Mouse (Mus musculus): ENCODE measurements at regions not wholly inside any gene's neighbourhood (a gene's known extent, or its start where the extent isn't known, plus 50 kb on each side); places are given as distances from the start of the nearest gene placed in this dataset.
"Not testable (repeated sequence)": the region's sequence is repeated elsewhere in the genome, so short reads cannot be mapped to it uniquely, and the experiment has no call there.

DNA sequence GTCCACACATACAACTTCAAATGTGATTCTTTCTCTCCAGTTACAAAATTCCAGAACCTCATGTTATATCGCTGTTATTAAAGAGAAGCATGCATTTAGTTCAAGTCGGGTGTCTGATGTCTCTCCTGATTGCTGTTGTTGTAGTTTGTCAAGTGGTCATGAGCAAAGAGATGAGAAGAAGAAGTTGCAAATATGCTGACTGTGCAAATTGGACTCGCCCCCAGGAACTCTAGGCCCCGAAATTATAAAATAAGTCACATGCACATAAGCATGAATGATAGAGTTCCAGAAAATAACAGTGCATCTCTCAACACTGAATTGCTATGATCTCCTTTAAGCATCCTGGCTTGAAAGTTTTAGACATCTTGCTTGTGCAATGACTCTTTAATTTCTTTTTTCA, 53.3 kb downstream of the Kif2b start:
- DNase-seq = no peak

DNA sequence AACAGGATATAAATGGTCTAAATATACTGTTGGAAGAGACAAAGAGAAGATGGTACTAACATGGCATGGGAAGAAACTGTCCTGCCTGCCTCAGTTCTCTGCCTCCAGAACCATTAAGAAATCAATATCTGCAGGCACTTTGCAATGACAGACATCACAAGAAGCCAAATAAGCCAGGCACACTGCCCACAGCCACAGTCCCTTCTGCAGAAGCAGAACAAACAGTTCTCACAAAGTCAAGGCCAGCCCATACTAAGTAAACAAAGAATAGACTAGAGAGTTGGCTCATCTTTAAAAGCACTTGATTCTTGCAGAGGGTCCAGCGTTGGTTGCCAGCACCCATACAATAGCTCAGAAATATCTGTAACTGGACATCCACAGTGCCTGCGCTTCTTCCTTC, 98.1 kb downstream of the Kif2b start:
- DNase-seq = no peak

DNA sequence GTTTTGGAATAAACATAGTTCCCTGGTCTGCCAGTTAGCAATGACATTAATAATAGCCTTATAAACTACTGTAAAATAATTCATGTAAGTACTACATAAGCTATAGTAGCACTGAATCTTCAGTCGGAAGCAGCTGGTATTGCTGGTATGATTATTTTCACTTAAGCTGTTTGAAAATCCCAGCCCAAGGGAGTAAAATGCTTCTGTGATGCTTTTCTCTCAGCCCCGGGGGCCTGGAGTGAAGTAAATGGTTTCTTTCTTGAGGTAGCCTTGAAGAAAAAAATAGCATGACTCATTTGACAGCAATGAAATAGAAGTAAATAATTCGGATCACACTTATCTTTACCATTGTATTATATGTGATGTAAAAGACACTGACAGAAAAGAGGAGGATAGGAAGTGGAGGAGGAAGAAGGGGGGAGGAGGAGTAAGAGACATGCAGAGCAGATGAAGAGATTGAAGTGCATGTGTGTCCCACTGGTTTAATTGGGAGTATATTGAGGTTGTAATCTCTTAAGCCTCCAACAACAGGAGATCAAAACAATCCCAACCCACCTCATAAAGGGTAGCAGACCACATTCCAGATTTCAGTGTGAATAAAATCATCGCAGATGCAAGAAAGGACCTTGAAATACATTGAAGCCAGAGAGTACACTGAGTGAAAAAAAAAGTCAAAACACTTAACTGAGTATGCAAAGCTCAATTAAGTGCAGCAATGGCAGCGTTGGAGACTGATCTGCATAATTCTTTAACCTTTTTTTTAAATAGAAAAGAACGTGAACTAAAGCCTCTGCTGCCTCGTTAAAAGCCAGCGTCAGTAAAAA, 113.6 kb downstream of the Kif2b start:
- DNase-seq = no peak

DNA sequence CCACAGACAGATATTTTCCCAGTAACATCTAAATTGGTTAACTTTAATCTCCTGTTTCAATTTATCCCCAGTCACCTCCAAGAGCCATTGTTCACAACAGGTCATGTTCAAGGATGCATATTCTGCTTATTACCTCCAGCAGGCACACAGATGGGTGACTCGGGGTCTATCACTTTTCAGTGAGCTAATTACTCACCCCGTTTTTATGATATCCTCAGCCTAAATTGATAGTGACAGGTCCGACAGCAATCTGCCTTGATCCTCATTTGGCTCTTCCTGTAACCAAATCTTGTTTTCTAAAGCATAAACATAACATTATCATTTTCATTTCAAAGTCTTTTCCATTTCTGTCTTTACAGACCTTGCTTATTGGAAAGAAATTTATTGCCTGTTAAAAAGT, 115.4 kb downstream of the Kif2b start:
- no peak for DNase-seq

DNA sequence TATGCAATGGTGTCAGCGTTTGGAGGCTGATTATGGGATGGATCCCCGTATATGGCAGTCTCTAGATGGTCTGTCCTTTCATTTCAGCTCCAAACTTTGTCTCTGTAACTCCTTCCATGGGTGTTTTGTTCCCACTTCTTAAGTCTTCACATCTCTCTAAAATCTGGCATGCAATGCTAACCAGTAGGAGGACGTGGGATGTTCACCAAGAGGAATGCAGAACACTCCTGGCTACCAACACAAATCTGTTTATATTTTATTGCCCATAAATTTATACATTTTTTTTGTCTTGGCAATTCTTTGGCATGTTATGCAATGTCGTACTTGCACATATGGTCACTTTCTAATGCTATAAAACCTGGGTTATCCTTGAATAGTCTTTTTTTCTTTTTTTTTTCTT, 135.0 kb downstream of the Kif2b start:
- no peak for DNase-seq

DNA sequence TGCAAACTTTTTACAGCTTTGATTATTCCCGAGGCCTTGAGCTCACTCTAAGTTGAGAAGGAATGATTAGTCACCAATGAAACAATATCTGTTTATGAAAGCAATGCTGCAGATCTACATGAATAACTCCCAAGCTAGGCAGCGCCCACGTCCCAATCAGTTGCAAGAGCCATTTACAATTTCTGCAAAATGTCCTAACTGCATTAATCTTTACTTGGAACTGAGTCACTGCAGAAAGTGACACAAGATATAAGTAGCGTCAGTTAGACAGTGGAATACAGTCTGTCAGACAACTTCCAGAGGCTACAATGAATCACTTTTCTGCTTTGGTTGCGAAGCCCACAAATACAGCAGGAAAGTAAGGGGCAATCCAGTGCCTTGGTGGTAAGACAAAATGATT, 145.2 kb downstream of the Kif2b start:
- no peak for DNase-seq

DNA sequence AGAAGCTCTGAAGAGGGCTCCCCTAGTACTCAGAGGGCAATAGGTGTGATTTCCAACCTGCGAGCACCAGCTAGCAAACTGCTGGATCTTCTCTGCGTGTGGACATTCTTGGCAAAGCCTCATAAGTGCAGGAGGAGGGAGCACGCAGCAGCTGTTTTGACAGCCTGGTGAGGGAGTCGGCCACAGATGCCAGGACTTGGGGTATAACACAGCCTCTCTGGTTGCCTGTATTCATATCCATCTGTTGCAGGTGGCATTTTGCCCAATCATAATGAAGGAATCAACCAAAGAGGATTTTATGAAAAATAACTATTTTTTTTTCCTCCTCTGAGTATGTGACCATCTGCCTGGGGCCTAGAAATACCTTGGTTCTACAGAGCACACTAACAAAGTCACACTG, 150.6 kb downstream of the Kif2b start:
- DNase-seq = no peak

DNA sequence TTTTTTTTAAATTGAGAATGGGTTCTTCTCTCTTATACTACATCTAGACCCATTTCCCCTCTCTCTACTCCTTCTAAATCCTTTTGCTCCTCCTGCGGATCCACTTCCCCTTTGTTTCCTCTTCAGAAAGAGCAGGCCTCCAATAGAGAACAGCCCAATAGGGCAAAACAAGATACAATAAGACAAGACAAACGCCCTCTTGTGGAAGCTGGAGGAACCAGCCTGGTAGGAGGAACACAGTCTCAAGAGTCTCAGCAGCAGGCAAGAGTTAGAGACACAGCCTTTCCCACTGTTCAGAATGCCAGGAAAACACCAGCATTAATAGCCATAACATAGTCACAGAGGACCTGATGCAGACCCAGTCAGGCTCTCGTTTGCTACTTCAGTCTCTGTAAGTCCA, 190.2 kb downstream of the Kif2b start:
- no peak for DNase-seq

DNA sequence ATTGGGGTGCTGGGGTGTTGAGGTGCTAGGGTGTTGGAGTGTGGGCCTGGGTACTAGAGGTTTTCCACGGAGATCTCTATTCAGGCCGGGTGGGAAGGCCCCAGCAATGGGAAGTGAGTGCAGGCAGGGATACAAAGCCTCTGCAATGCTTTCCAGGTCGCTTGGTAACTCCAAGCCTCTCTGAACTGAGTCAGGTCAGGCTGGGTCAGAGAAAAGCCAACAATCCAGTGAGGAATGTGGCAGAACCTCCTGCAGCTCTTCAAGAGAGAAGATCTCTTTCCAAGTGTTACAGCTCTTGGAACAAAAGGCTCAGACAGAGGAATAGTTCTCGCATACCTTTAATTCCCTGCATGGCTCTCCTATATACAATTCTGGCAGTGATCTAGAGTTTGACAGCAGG, 220.3 kb downstream of the Kif2b start:
- DNase-seq = no peak

DNA sequence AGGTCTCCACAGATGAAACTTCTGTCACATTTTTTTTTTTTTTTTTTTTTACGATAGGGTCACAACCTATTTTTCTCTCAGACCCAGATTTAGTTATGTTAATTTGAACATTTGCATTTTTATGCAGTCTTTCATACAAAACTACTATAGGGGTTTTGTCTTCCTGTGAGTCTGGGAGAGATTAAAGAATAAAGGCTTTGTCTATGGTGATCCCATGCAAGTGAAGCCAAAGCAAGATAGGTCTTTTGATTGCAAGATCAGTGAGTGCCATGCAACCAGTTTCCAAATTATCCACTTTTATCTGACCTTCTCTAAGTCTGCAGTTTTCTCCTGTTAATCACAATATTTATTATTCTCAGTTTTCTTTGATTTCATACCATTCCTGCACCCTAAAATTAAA, 234.7 kb downstream of the Kif2b start:
- DNase-seq = no peak

DNA sequence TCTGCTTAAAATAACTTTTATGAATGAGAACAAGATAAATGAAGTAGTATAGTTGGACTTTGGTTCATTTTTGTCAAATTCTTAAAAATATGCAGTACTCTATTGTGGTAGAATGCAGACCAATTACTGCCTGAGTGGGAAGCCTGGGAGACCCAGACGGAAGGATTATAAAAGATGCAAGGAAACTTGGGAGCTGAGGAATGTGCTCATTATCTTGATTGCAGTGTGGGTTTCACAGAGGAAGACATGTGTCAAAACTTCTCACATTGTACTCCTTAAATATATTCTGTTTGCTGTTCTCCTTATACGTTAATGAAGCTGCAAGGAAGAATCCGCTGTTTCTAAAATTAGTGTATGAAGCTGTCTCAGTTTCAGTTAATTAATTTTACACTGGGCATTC, 244.3 kb downstream of the Kif2b start:
- DNase-seq = no peak

DNA sequence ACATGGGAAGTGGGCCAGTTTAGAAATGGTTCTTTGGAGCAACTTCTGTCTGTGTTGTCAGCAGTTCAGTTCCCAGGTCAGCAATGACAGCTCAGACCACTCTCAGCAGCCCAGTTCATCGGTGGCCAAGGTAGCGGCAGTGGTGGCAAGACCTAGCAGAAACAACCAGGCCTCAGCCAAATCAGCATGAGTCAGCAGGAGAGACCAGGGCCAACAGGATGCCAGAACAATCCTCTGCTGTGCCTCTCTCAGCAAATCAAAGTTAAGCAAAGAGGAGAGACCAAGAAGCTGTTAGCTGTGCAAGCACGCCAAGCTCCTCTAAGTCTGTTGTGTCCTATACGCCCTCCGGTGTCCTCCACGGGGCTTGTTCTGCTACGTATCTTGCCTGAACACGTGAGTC, 249.8 kb downstream of the Kif2b start:
- no peak for DNase-seq

DNA sequence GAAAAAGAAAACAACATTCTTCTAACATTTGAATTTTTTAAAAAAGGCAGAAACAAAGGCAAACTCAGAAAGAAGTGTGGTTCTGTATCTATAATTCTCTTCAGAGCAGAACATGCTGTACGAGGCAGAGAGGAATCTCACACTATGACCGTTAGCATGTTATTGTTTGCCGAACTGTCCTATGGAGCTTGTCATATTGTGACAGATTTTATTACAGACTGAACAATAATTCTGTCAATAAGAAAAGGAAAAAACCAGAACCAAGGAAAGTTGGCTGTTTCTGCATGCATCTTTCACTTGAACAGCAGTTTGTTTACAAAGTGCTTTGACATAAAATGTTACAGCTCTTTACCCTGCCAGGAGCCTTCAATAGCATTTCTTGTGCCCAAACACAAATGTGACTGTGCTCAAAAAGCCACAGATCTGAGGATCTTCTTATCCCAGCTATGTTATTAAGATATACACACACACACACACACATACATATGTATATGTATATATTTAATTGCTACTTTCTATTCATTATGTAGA, 267.1 kb downstream of the Kif2b start:
- no peak for DNase-seq

DNA sequence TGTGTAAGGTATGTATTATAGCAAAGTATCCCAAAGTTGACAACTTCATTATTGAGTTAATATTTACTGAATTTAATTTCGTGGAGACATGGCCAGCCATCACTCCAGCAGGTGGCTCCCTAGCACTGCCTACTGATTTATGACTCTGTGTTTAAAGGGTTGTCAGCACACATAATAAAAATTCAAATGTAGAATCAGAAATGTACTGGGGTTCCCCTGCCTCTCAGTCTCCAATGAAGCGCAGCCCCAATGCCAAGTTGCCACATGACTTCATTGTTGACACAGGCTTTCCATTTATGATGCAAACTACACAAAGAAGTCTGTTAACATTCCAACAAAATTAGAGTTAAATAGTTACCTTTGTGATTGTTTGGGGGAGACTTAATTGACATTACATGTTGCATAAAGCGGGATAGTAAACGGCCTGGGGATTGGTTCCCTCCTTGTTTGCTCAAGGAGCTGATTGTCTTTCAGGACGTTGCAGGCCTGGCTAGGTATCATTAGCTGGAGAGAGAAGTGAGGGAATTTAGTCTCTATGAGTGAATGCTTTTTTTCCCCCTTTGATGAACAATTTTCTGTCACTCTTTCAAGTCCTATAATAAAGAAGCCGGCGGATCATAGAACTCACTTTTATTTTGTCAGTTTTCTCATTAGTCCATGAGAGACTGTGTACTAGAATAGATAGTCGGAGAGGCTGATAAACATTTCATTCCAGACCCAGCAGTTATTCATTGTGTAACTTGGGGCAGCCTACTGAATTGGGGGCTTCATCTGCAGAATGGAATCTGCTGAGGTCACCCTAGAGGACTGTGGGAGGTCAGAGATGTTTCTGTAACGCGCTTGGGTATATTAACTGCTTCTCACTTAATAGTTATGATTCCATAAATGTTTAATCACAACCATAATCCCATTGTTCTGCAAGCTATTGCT, 287.9 kb downstream of the Kif2b start:
- no peak for DNase-seq

DNA sequence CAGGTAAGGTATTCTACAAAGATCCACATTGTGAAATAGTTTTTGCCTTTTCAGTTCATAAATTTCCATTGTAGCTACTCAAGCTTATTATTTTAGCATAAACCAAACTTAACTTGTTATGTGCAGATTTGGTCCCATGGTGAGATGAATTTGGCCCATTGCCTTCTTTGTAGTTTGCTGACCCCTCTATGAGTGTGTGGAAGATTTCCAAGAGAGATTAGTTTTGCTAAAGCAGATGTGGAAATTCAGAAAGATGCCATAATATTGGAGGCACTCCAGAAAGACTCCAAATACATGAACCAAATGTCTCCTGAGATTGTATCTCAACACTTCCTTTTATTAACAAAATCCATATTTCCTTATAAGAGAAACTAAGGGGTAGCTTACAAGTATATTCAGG, 291.0 kb downstream of the Kif2b start:
- DNase-seq = no peak

DNA sequence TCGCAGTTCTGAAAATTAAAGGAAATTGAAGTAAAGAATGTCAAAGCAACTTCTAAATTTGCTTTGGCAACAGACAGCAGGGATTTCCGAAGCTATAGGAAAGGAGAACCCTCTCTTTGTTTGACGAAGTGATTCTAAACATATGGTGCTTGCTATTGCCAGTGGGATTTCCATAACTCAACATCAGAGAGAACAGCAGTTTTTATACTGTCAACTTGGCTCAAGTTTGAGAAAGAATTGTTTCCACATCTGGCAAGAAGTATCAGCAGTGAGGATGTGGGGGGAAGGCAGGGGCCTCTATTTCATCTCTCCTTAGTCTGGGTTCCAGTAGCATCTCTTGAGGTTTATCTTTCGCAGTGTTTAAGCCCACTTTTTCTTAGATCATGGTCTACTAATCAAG, 315.1 kb downstream of the Kif2b start:
- DNase-seq = no peak

DNA sequence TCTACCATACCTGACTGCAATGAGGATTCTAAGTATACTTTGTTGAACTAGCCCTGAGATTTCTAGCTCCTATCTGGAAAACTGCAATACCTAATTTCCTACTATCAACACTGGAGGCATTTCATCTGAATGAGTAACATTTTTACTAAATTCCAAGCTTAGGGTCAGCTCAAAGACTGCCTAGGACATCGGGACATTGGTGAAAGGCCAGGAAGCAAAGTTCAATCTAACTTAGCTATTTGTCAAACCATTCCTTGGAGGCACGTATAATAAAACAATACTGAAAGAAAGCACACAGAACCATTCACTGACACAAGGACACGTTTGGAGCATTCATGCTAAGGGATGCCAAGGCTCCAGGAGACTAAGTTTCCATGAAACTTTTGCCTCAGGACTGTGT, 335.3 kb downstream of the Kif2b start:
- peak; percentile 14 for DNase-seq

DNA sequence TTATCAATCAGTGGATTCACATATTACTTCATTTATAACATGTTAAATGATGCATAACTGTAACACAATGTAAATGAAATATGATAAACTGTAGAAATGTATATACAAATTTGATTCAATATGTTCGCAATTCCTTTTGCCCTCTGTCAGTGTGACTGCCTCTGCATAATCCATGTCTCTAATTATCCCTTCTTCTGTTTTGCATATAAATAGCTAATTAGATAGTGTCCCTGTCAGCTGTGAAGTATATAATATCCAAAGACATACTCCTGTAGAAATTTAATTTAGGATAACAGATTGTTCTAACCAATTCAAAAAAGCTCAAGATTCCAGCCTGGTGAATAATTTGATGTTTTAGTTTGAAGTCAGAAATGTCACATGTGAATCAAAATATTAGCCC, 361.2 kb downstream of the Kif2b start:
- DNase-seq = no peak

DNA sequence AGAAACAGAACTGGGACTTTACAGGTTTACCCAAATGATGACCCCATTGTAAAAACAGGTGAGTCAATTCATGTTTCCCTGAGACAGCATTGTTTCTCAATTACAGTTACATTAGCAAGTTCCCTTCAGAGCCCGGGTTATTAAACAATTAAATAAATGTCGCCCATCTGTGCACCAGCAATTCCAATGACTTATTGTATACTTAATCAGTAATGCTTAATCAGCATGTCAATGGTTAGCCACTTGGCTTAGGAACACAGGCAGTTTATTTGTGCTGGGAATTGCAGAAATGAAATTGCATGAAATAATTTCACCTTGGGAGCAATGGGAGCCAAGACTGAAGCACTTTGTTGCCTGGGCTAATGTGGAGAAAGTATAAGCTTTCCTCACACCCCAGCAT, 364.3 kb downstream of the Kif2b start:
- no peak for DNase-seq

DNA sequence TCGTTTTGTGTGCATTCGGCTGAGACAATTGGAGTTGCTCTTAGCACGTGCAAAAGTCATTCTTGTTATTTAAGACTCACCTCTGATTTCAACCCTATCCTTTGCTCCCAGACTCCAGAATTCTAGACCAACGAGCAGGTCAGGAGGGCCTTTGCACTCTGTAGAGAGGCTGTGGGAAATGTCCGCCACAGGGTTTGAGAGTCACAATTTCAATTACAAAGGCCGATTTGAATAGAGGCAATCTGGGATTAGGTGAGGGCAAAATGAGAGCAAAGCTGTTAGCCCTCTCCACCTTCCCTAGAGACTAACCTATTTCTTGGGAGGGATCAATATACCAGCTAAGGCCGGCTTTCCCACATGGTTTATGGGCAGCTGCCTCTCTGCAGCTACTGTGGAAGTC, 370.9 kb downstream of the Kif2b start:
- no peak for DNase-seq

DNA sequence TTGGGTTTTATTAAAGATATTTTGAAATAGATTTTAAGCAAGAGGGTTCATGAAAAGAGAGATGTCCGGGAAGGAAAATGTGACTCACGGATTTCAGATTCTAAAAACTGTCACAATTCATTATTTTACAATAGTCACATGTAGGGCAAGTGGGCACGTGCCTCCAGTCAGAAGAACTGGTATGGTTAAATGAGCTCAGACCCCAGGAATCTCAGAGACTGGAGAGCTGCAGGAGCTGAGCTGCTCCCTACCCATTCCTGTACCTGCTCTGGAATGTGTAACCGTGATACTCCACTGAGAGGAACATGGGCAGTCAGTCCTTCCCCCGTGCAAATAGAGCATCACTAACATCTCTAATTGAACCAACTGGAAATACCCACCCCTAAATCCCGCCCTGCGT, 372.9 kb downstream of the Kif2b start:
- DNase-seq = no peak

DNA sequence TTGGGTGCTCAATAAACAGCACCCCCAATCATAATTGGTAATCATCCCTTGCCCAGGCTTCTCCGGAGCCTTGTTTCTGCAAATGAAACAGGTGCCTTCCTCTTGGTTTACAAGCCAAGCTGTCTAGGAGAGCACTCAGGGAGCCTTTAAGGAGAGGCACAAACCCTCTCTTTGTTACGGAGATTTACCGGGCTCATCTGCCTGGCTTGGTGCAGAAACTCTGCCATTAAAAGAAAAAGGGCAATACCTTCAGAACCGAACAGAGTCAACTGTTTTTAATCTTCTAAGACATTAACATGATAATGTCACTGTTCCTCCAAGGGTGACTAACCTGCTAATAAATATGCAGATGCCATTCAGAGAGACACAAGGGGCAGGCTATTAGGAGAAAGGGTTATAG, 380.5 kb downstream of the Kif2b start:
- DNase-seq = no peak

DNA sequence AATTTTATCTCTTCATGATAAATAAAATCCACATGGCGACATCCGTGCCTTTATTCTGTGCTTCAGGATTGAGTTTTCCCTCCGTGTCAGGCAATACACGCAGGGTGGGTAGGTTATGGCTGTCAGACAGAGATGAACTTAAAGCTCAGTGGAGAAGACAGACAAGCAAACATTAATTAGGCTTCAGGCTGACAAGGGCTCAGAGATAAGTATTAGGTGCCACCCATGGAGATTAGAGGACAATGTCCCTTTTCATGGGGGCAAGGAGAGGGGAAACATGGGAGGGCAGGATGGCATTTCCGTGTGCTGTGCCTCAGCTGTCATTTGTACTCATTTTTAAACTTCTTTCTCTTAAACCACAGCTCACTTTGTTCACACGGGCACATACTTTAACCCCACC, 381.0 kb downstream of the Kif2b start:
- no peak for DNase-seq

DNA sequence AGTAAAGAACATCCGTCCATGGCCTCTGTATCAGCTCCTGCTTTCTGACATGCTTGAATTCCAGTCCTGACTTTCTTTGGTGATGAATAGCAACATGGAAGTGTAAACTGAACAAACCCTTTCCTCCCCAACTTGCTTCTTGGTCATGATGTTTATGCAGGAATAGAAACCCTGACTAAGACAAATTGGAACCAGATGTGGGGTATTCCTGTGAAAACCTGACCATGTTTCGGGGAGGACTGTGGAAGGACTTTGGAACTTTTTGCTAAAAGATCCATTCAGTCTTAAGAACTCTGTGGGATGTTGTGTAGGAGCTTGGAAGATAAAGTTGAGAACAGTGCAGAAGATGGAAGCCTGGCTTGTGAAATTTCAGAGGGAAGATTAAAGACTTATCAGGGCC, 410.0 kb downstream of the Kif2b start:
- DNase-seq = not testable (repeated sequence)

Measured in kidney, adult 11 months (tissue).